Mouse (Mus musculus): Measurements from ENCODE around the gene Pias4. TPM values are rescaled to one million over a fixed set of nuclear protein-coding genes. Genes with fewer than 3 reads are reported as not detected.

Pias4 gene
- polyA plus RNA-seq, 1 experiment: 43.2 TPM

- H3K4me3 ChIP-seq: peak overlapping the region; percentile 30
- peak overlapping the region; percentile 86 for H3K4me2 ChIP-seq (ENCODE audit: low read depth)
- no peak for TF ChIP-seq MAX (IDR thresholded peaks at IDR 0.05; ENCODE audit: low read depth)
- no peak for TF ChIP-seq USF1 (IDR thresholded peaks at IDR 0.05; ENCODE audit: low read depth)
- peak; percentile 28 for TF ChIP-seq TCF3 (IDR thresholded peaks at IDR 0.05; ENCODE audit: insufficient read length, low read depth)
- peak in 2 of 3 experiments; percentile 91 to 97 for TF ChIP-seq MYOD1 (IDR thresholded peaks at IDR 0.05; ENCODE audit: control insufficient read depth in 1 of 3, insufficient read length in 2 of 3, low read depth in 2 of 3)
- peak; percentile 48 for TF ChIP-seq POLR2A (IDR thresholded peaks at IDR 0.05; ENCODE audit: insufficient read length, low read depth)
- TF ChIP-seq MYOG (IDR thresholded peaks at IDR 0.05; ENCODE audit: control insufficient read depth in 1 of 3, insufficient read depth in 1 of 3, insufficient read length in 2 of 3, low read depth in 2 of 3): peak; percentile 64 to 94 (median 92)
- TF ChIP-seq CEBPB (IDR thresholded peaks at IDR 0.05; ENCODE audit: insufficient read depth, poor library complexity, severe bottlenecking): no peak
- peak; percentile 63 for TF ChIP-seq POLR2AphosphoS2 (IDR thresholded peaks at IDR 0.05; ENCODE audit: insufficient read length, low read depth)
- TF ChIP-seq SRF (IDR thresholded peaks at IDR 0.05; ENCODE audit: control insufficient read depth, insufficient read length, low read depth): peak; percentile 98
- TF ChIP-seq E2F4 (IDR thresholded peaks at IDR 0.05; ENCODE audit: insufficient read depth): no peak
- TF ChIP-seq TCF12 (IDR thresholded peaks at IDR 0.05; ENCODE audit: insufficient read depth, poor library complexity, severe bottlenecking): peak; percentile 6
- no peak for TF ChIP-seq REST (IDR thresholded peaks at IDR 0.05; ENCODE audit: insufficient read depth, insufficient read length)
- no peaks in the 10 kb centered on the region for H3K79me2 ChIP-seq (ENCODE audit: control insufficient read depth, insufficient read depth)
- no peak overlapping the region for H3ac ChIP-seq (ENCODE audit: control insufficient read depth, insufficient read length)
- H3K27me3 ChIP-seq (ENCODE audit: control insufficient read depth, insufficient read depth, insufficient read length): no peaks in the 10 kb centered on the region
- H3K36me3 ChIP-seq (ENCODE audit: control insufficient read depth, insufficient read depth): peaks cover 5% of the 10 kb centered on the region
Measured at GRCm38 (mm10) chr10:81193991-81194774, 26.5 kb upstream of the Pias4 start.

- Histone ChIP-seq H3K79me2 (ENCODE audit: control insufficient read depth, insufficient read depth) (no peaks in the 10 kb centered on the region), H3ac (ENCODE audit: control insufficient read depth, insufficient read length) (peak overlapping the region; percentile 65), H3K27me3 (ENCODE audit: control insufficient read depth, insufficient read depth, insufficient read length) (no peaks in the 10 kb centered on the region), H3K36me3 (ENCODE audit: control insufficient read depth, insufficient read depth) (peaks cover 5% of the 10 kb centered on the region), H3K4me3 (peak overlapping the region; percentile 15), H3K4me2 (ENCODE audit: low read depth) (peak overlapping the region; percentile 86)
- TF ChIP-seq MYOD1 (IDR thresholded peaks at IDR 0.05; ENCODE audit: control insufficient read depth in 1 of 3, insufficient read length in 2 of 3, low read depth in 2 of 3) (peak; percentile 45 to 98 (median 93)), USF1 (IDR thresholded peaks at IDR 0.05; ENCODE audit: low read depth) (no peak), CEBPB (IDR thresholded peaks at IDR 0.05; ENCODE audit: insufficient read depth, poor library complexity, severe bottlenecking) (no peak), MYOG (IDR thresholded peaks at IDR 0.05; ENCODE audit: control insufficient read depth in 1 of 3, insufficient read depth in 1 of 3, insufficient read length in 2 of 3, low read depth in 2 of 3) (peak in 2 of 3 experiments; percentile 10 to 77), POLR2A (IDR thresholded peaks at IDR 0.05; ENCODE audit: insufficient read length, low read depth) (peak; percentile 11), MAX (IDR thresholded peaks at IDR 0.05; ENCODE audit: low read depth) (no peak), TCF3 (IDR thresholded peaks at IDR 0.05; ENCODE audit: insufficient read length, low read depth) (peak; percentile 49)
Measured at GRCm38 (mm10) chr10:81192968-81193501, 25.3 kb upstream of the Pias4 start.

GRCm38 (mm10) chr10:81192270-81192967 is 24.7 kb upstream of the Pias4 start:
- no peaks in the 10 kb centered on the region for H3K79me2 ChIP-seq (ENCODE audit: control insufficient read depth, insufficient read depth)
- peak overlapping the region; percentile 15 for H3K4me3 ChIP-seq
- no peak for TF ChIP-seq MAX (IDR thresholded peaks at IDR 0.05; ENCODE audit: low read depth)
- TF ChIP-seq MYOG (IDR thresholded peaks at IDR 0.05; ENCODE audit: control insufficient read depth in 1 of 3, insufficient read depth in 1 of 3, insufficient read length in 2 of 3, low read depth in 2 of 3): peak in 2 of 3 experiments; percentile 14 to 44
- TF ChIP-seq POLR2A (IDR thresholded peaks at IDR 0.05; ENCODE audit: insufficient read length, low read depth): peak; percentile 81
- TF ChIP-seq POLR2AphosphoS2 (IDR thresholded peaks at IDR 0.05; ENCODE audit: insufficient read length, low read depth): peak; percentile 95
- TF ChIP-seq MYOD1 (IDR thresholded peaks at IDR 0.05; ENCODE audit: control insufficient read depth in 1 of 3, insufficient read length in 2 of 3, low read depth in 2 of 3): peak in 1 of 3 experiments; percentile 8
- H3ac ChIP-seq (ENCODE audit: control insufficient read depth, insufficient read length): peak overlapping the region; percentile 65
- peak overlapping the region; percentile 86 for H3K4me2 ChIP-seq (ENCODE audit: low read depth)
- no peaks in the 10 kb centered on the region for H3K27me3 ChIP-seq (ENCODE audit: control insufficient read depth, insufficient read depth, insufficient read length)
- peaks cover 5% of the 10 kb centered on the region for H3K36me3 ChIP-seq (ENCODE audit: control insufficient read depth, insufficient read depth)

- H3K4me2 ChIP-seq (ENCODE audit: low read depth): peak overlapping the region; percentile 86
- peak overlapping the region; percentile 15 for H3K4me3 ChIP-seq
- TF ChIP-seq MYOG (IDR thresholded peaks at IDR 0.05; ENCODE audit: control insufficient read depth in 1 of 3, insufficient read depth in 1 of 3, insufficient read length in 2 of 3, low read depth in 2 of 3) (no peak), REST (IDR thresholded peaks at IDR 0.05; ENCODE audit: insufficient read depth, insufficient read length) (no peak), POLR2AphosphoS2 (IDR thresholded peaks at IDR 0.05; ENCODE audit: insufficient read length, low read depth) (no peak), USF1 (IDR thresholded peaks at IDR 0.05; ENCODE audit: low read depth) (no peak), TCF3 (IDR thresholded peaks at IDR 0.05; ENCODE audit: insufficient read length, low read depth) (no peak), POLR2A (IDR thresholded peaks at IDR 0.05; ENCODE audit: insufficient read length, low read depth) (no peak)
- H3ac ChIP-seq (ENCODE audit: control insufficient read depth, insufficient read length): no peak overlapping the region
- no peaks in the 10 kb centered on the region for H3K27me3 ChIP-seq (ENCODE audit: control insufficient read depth, insufficient read depth, insufficient read length)
- peaks cover 5% of the 10 kb centered on the region for H3K36me3 ChIP-seq (ENCODE audit: control insufficient read depth, insufficient read depth)
- peaks cover 4% of the 10 kb centered on the region for H3K79me2 ChIP-seq (ENCODE audit: control insufficient read depth, insufficient read depth)
Measured at GRCm38 (mm10) chr10:81191342-81191982, 23.7 kb upstream of the Pias4 start.

Measured in myocyte (in vitro differentiated cells).